Mouse (Mus musculus) kidney, embryonic 16.5 days (tissue): Measurements from ENCODE around the gene Tmem234. TPM values are rescaled to one million over a fixed set of nuclear protein-coding genes. Genes with fewer than 3 reads are reported as not detected.

ENCODE experiments used
- ATAC-seq: fragments of 200-750 bp; cut with Nextera tagmentation; 2 replicates; pipeline ENCODE4 v1.8.0; 2017; ENCODE audit warnings: moderate TSS enrichment; ENCODE audit not compliant: low FRiP score, low TSS enrichment
- H3K27ac ChIP-seq: fragments of 300-500 bp; sonication (generic); 2 replicates; pipeline ENCODE4 v1.5.1; 2014; ENCODE audit warnings: low read length
- H3K27me3 ChIP-seq: fragments of 300-500 bp; sonication (generic); 2 replicates; pipeline ENCODE4 v1.6.1; 2014; ENCODE audit warnings: low read length, control low read depth, mixed read lengths; ENCODE audit not compliant: insufficient read depth
- H3K36me3 ChIP-seq: fragments of 300-500 bp; sonication (generic); 2 replicates; pipeline ENCODE4 v1.6.1; 2014; ENCODE audit warnings: low read length, control low read depth, mixed read lengths; ENCODE audit not compliant: insufficient read depth
- H3K4me1 ChIP-seq: fragments of 300-500 bp; sonication (generic); 2 replicates; pipeline ENCODE4 v1.6.1; 2014; ENCODE audit warnings: low read length, control low read depth, mixed read lengths; ENCODE audit not compliant: insufficient read depth
- H3K4me2 ChIP-seq: fragments of 300-500 bp; sonication (generic); replicated peaks from 2 replicates; pipeline ENCODE4 v1.6.1; 2014; ENCODE audit warnings: low read depth, low read length
- H3K4me3 ChIP-seq: fragments of 300-500 bp; sonication (generic); 2 replicates; pipeline ENCODE4 v1.5.1; 2014; ENCODE audit warnings: mild to moderate bottlenecking, low read length
- H3K9ac ChIP-seq: fragments of 300-500 bp; sonication (generic); replicated peaks from 2 replicates; pipeline ENCODE4 v1.6.1; 2014; ENCODE audit warnings: low read length
- H3K9me3 ChIP-seq: fragments of 300-500 bp; sonication (generic); 2 replicates; pipeline ENCODE4 v1.6.1; 2016; ENCODE audit warnings: low read length, control low read depth
- WGBS: fragments of 180-500 bp; shearing (Covaris S2); extraction: QIAGEN DNeasy Blood & Tissue Kit; methylation state at CpG from one replicate; pipeline ENCODE4 v1.1.7; 2014; 5-methylcytosine and 5-hydroxymethylcytosine counted together
- polyA plus RNA-seq: library from polyadenylated mRNA; unstranded; fragments of >200 nt; fragmentation: Nextera tagmentation; extraction: Ambion mirVana; gene quantifications from 2 replicates; pipeline ENCODE4 v1.2.1, GENCODE M21; 2015

The Tmem234 gene
- polyA plus RNA-seq, 1 experiment from 2014 or later, result 216 TPM

- WGBS, result 71% methylated on average over 4 of the region's 4 CpGs
- no peaks in the 10 kb centered on the region for H3K9me3 ChIP-seq
- H3K36me3 ChIP-seq, result peaks cover 94% of the 10 kb centered on the region
Observed at GRCm38 (mm10) chr4:129630944-129631343, 30.5 kb downstream of the Tmem234 start.

GRCm38 (mm10) chr4:129631867-129632266 is 31.4 kb downstream of the Tmem234 start:
- Histone ChIP-seq H3K9ac (no peak overlapping the region), H3K4me2 (no peak overlapping the region), H3K4me1 (no peaks in the 10 kb centered on the region), H3K9me3 (no peaks in the 10 kb centered on the region), H3K4me3 (no peak overlapping the region), H3K27me3 (no peaks in the 10 kb centered on the region), H3K27ac (no peak overlapping the region), H3K36me3 (peaks cover 94% of the 10 kb centered on the region)
- WGBS, result 91% methylated on average over 12 of the region's 12 CpGs
- ATAC-seq, result no peak

More at GRCm38 (mm10) chr4:129630944-129631343, 30.5 kb downstream of the Tmem234 start:
- Histone ChIP-seq H3K27ac (no peak overlapping the region), H3K9ac (no peak overlapping the region), H3K4me2 (no peak overlapping the region), H3K4me3 (no peak overlapping the region), H3K4me1 (peaks cover under 1% of the 10 kb centered on the region; the same call in 1 of the 2 replicates), H3K27me3 (no peaks in the 10 kb centered on the region)
- no peak for ATAC-seq

DNA sequence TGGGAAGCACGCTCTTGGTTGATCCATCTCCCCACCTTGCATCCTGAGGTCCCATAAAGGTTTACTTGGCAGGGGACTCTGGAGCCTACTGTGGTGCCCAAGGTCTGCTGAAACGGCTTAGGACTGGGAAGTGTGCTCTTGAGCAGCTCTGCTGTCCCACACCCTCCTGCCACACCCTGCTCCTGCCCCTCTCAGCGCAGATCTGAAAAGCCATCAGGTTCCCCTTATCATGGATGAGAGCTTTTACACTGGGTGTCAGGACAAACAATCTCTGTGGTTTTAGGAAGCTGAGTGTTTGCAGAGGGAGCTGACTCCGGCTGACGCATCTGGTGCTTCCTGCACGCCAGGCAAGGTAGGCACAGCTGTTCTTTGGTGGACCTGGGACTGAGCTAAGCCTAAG is 33.4 kb downstream of the Tmem234 start:
- WGBS, result 92% methylated on average over 6 of the region's 6 CpGs
- Histone ChIP-seq H3K27ac (no peak overlapping the region), H3K36me3 (peaks cover 91% of the 10 kb centered on the region), H3K4me3 (no peak overlapping the region), H3K9ac (no peak overlapping the region), H3K27me3 (no peaks in the 10 kb centered on the region), H3K9me3 (no peaks in the 10 kb centered on the region), H3K4me2 (no peak overlapping the region), H3K4me1 (peaks cover 6% of the 10 kb centered on the region; the same call in 1 of the 2 replicates)
- no peak for ATAC-seq

DNA sequence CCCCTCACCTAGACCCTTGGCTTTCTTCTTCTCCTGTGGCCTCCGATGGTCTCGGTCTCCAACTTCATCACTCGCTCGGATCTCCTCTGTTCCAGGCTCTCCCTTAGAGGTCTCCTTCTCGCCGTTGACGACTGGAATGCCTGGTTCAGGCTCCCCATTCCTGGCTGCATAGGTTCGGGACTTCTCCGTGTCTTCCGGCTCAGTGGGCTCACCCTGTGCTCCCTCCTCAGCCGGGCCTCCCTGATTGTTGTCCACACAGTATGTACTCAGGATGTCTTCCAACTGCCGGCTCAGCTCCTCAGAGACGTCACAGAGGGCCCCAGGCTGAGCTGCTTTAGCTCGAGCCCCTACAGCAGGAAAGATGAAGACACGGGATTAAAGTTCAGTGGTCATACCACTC is 38.8 kb downstream of the Tmem234 start:
- Histone ChIP-seq H3K4me1 (peaks cover 27% of the 10 kb centered on the region), H3K9ac (peak overlapping the region; percentile 77), H3K27me3 (no peaks in the 10 kb centered on the region), H3K4me2 (peak overlapping the region; percentile 69), H3K27ac (no peak overlapping the region), H3K9me3 (no peaks in the 10 kb centered on the region), H3K4me3 (peak overlapping the region; percentile 65; the same call in 1 of the 2 replicates), H3K36me3 (peaks cover 43% of the 10 kb centered on the region)
- ATAC-seq, result no peak
- WGBS, result 83% methylated on average over 15 of the region's 15 CpGs

DNA sequence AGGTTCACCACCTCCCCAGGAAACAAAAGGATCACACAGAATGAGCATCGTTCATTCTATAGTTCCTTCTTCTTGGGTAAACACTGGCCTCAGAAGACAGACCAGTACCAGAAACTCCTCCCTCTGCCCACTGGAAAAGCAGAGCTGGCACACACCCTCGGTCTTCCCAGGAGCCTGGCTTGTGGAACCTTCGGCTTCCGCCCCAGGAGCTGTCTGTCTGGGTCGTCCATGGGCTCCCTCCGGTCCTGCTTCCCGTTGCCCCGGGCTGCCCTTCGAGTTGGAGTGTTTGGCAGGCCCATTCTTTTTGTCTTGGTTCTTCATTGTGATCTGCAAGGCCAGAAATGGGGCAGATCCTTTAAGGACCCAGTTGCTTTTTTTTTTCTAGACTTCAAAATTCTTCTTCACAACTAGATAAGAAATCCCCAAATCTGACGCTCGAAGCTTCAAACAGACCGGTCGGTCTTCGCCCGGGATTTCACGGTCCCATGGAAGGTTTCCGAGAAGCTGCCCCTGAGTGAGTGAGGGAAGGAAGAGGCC is 39.7 kb downstream of the Tmem234 start:
- no peak for ATAC-seq
- H3K36me3 ChIP-seq, result peaks cover 37% of the 10 kb centered on the region
- H3K9me3 ChIP-seq, result no peaks in the 10 kb centered on the region
- whole genome bisulfite sequencing, result 2% methylated on average over 17 of the region's 17 CpGs
- peak overlapping the region; percentile 77 for H3K9ac ChIP-seq
- no peaks in the 10 kb centered on the region for H3K27me3 ChIP-seq
- H3K4me2 ChIP-seq, result peak overlapping the region; percentile 69
- H3K27ac ChIP-seq, result peak overlapping the region; percentile 95
- H3K4me3 ChIP-seq, result peak overlapping the region; percentile 65
- H3K4me1 ChIP-seq, result peaks cover 27% of the 10 kb centered on the region

DNA sequence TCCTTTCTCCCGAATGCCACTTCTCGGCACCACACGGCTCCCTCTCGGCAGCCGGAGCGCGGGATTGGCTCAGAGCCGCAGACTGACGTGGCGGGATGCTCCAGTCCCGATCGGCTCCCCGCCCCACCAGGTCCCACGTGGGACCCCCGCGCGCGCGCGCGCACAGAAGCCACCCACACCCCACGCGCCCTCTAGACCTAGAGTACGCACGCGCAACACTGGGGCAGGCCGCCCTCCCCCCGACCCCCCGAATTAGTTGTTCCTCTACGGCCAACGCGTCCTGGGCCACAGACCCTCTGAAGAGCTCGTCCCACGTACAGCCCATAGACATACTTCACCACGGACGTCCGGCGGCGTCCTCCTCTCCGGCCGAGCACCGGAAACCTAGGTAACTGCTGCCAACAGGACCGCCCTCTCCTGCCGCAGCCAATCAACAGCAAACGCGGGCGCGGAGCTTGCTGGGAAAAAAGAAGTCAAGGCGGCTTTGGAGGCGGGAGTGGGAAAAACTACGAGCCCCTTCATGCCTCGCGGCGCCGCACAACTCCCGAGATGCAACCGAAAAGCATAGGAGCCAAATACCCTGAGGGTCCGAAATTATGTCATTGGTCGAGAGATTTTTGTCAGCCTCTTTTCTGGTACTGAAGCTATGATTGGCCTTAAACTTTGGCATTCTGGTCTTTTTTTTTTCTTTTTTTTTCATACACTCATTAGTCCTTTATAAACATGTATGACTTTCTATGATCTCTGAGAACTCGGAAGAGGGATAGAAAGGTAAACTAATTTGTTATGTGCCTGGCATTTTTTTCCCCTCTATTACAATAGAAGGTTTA is 40.4 kb downstream of the Tmem234 start, which contains the start of gene Txlna:
Gene Txlna (minus strand): TSS at position 428 of the 830 bp plus-strand sequence.
- under 1% methylated on average over 60 of the region's 60 CpGs for WGBS
- Histone ChIP-seq H3K4me2 (peak within 1 kb of the TSS; percentile 69), H3K9me3 (no peaks in the 10 kb centered on the region), H3K27ac (peak within 1 kb of the TSS; percentile 95), H3K36me3 (peaks cover 38% of the 10 kb centered on the region), H3K9ac (peak within 1 kb of the TSS; percentile 77), H3K4me3 (peak within 1 kb of the TSS; percentile 65), H3K4me1 (peaks cover 27% of the 10 kb centered on the region), H3K27me3 (no peaks in the 10 kb centered on the region)
- peak; percentile 96 for ATAC-seq

DNA sequence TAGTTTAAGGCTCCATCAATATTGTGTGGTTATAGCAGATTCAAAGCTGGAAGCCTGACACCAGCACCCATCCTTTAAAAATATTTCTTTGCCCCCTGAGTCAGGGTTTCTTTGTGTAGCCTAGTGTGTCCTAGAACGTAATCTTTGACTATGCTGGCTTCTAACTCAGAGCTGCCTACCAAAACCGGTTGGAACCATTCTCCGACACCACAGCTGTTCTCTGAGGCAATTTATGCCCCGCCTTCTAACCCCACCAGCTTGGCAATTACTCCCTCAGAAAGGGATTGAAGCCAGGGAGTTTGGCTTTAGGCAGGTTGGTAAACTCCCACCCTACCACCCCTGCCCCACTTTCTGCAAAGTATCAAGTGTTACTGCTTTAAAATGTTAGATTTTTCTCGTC is 41.3 kb downstream of the Tmem234 start:
- no peak overlapping the region for H3K27ac ChIP-seq
- peaks cover 39% of the 10 kb centered on the region for H3K36me3 ChIP-seq

GRCm38 (mm10) chr4:129645204-129645603 is 44.7 kb downstream of the Tmem234 start:
- peaks cover 10% of the 10 kb centered on the region; the same call in 1 of the 2 replicates for H3K4me1 ChIP-seq
- H3K4me2 ChIP-seq, result no peak overlapping the region
- no peaks in the 10 kb centered on the region for H3K9me3 ChIP-seq
- no peak overlapping the region for H3K4me3 ChIP-seq
- no peak overlapping the region for H3K27ac ChIP-seq
- 88% methylated on average over 6 of the region's 6 CpGs for WGBS
- no peak for ATAC-seq
- H3K9ac ChIP-seq, result no peak overlapping the region
- H3K36me3 ChIP-seq, result peaks cover 51% of the 10 kb centered on the region
- no peaks in the 10 kb centered on the region for H3K27me3 ChIP-seq

More for the DNA sequence above, 41.3 kb downstream of the Tmem234 start:
- Histone ChIP-seq H3K4me2 (peak overlapping the region; percentile 40), H3K27me3 (no peaks in the 10 kb centered on the region), H3K9ac (no peak overlapping the region), H3K4me3 (0 out of 2 replicates have a peak overlapping the region, but pooled peaks have one; percentile 14), H3K9me3 (no peaks in the 10 kb centered on the region), H3K4me1 (peaks cover 27% of the 10 kb centered on the region)
- no peak for ATAC-seq
- 32% methylated on average over 5 of the region's 5 CpGs for WGBS

DNA sequence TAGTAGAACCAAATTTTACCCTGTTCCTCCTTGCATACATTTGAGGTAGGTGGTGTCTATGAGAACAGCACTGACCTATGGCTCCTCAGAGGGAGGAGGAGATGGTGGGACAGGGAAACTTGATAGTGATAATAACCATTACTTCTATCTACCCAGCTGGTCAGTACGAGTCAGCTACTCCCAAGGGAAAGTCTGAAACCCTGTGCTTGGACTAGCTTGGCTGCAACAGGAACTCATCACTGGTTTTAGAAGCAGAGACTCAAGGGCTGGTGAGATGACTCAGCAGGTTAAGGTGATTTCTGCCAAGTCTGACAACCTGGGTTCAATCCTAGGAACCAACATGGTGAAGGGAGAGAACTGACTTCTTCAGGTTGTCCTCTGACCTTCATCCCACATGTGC is 48.2 kb downstream of the Tmem234 start:
- Histone ChIP-seq H3K9ac (no peak overlapping the region), H3K4me3 (no peak overlapping the region), H3K4me2 (no peak overlapping the region), H3K27me3 (no peaks in the 10 kb centered on the region), H3K27ac (no peak overlapping the region), H3K4me1 (no peaks in the 10 kb centered on the region), H3K9me3 (no peaks in the 10 kb centered on the region), H3K36me3 (peaks cover 80% of the 10 kb centered on the region)
- ATAC-seq, result no peak
- 62% methylated on average over 1 of the region's 1 CpGs for WGBS

DNA sequence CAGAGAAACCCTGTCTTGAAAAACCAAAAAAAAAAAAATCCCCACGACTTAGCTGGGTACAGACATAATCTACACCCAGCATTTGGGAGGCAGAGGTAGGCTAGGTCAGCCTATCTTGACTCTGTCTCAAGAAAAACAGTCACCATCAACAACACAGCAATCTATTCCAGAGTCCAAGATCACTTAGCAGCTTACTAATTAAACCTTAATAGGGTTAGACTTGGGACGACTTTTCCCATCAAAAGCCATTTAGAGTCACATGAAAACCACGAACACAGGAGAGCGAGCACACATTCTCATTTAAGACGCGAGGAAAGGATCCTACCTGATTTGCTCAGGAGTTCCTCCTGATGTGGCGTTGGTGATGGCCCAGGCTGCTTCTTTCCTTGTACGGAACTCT is 49.9 kb downstream of the Tmem234 start:
- H3K4me1 ChIP-seq, result no peaks in the 10 kb centered on the region
- 94% methylated on average over 8 of the region's 8 CpGs for WGBS
- no peak overlapping the region for H3K4me2 ChIP-seq
- peaks cover 91% of the 10 kb centered on the region for H3K36me3 ChIP-seq
- no peaks in the 10 kb centered on the region for H3K27me3 ChIP-seq
- H3K9me3 ChIP-seq, result no peaks in the 10 kb centered on the region
- no peak for ATAC-seq
- H3K27ac ChIP-seq, result no peak overlapping the region
- no peak overlapping the region for H3K9ac ChIP-seq
- H3K4me3 ChIP-seq, result no peak overlapping the region
